Mouse (Mus musculus): ENCODE data around the gene Mosmo. TPM values are rescaled to one million over a fixed set of nuclear protein-coding genes. Genes with fewer than 3 reads are reported as not detected.

Mosmo gene
- 14.1 and 16.5 TPM in 2 replicates for polyA plus RNA-seq (2015; fragmentation: Nextera tagmentation; extraction: Ambion mirVana)

DNA sequence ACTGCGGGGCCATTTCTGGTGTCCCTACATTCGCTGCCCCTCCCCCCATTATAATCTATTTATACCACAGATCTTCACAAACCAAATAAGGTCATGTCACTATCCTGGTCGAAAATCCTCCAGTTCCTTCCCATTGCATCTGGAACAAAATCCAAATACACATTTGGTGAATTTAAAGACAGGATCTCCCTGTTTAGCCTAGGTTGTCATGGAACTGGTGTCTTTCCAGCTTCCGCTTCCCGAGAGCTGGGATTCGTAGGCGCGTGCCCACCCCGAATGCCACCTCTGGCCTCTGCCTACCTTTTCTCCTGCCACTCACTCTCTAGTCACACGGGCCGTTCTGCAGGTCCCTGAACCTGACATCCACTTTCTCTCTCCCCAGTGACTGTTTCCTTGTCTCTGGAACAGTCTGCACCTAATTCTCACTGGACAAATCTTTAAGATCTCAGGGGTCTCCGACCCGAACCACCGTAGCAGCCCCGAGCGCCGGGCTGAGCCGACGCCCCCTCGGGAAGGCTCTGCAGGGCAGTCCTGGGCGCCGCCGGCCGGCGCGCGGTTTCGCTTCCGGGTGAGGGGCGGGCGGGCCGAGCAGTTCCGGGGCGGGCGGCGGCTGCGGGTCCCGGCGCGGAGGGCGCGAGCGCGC is at the start of gene Mosmo:
Gene Mosmo, plus strand, starts transcription at position 618 of the 643 bp plus-strand sequence.
- Histone ChIP-seq H3K4me1 (peaks cover 46% of the 10 kb centered on the region), H3K27ac (peak within 1 kb of the TSS; percentile 78), H3K36me3 (ENCODE audit: poor library complexity, severe bottlenecking) (no peaks in the 10 kb centered on the region), H3K9me3 (replicated peaks) (no peaks in the 10 kb centered on the region), H3K27me3 (no peaks in the 10 kb centered on the region), H3K4me2 (peak within 1 kb of the TSS; percentile 91), H3K9ac (peak within 1 kb of the TSS; percentile 92), H3K4me3 (peak within 1 kb of the TSS; percentile 94)
- WGBS: under 1% methylated on average over 27 of the region's 44 CpGs
- peak; percentile 98 for ATAC-seq

DNA sequence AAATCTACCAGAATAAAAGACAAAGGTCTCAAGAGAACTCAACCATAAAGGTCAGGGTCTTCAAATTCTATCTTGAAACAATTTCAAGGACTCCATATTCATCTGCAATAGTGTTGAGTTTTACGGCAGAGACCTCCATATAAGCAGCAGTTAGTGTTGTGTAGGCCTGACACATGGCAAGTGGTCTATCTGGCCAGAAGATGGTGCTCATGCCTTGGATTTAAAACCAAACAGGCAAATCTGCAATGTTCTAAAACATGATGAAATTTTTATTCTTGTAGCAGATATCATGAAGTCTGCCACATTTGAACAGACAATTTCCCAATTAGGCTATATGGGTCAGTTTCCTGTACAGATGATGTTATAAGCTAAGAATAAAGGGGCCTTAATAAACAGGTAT is 44.9 kb upstream of the Mosmo start:
- H3K9ac ChIP-seq: no peak overlapping the region
- H3K27me3 ChIP-seq: no peaks in the 10 kb centered on the region
- WGBS: 83% methylated on average over 1 of the region's 1 CpGs
- peaks cover under 1% of the 10 kb centered on the region; the same call in 1 of the 2 replicates for H3K36me3 ChIP-seq (ENCODE audit: poor library complexity, severe bottlenecking)
- peaks cover 24% of the 10 kb centered on the region for H3K4me1 ChIP-seq
- H3K4me2 ChIP-seq: no peak overlapping the region
- H3K27ac ChIP-seq: no peak overlapping the region
- no peaks in the 10 kb centered on the region for H3K9me3 ChIP-seq (replicated peaks)
- no peak for ATAC-seq
- no peak overlapping the region for H3K4me3 ChIP-seq

DNA sequence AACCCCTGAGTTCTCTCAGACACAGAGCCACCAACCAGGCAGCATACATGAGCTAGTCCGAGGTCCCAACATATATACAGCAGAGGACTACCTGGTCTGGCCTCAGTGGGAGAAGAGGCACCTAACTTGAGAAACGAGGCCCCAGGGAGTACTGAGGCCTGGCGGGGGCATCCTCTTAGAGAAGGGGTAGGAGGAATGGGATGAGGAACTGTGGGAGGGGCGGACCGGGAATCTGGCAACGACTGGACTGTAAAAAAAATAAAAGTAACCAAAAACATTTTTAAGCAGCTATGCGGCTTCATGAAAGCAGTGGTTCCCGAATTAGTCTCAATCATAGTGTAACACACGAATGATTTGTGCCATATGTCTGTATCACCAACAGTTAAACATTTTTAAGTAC is 43.1 kb upstream of the Mosmo start:
- no peaks in the 10 kb centered on the region for H3K27me3 ChIP-seq
- H3K4me2 ChIP-seq: peak overlapping the region; percentile 83
- H3K9me3 ChIP-seq (replicated peaks): no peaks in the 10 kb centered on the region
- H3K36me3 ChIP-seq (ENCODE audit: poor library complexity, severe bottlenecking): peaks cover 15% of the 10 kb centered on the region
- H3K4me3 ChIP-seq: peak overlapping the region; percentile 96
- H3K27ac ChIP-seq: 0 out of 2 replicates have a peak overlapping the region, but pooled peaks have one; percentile 76
- peaks cover 24% of the 10 kb centered on the region for H3K4me1 ChIP-seq
- ATAC-seq: 0 out of 2 replicates have a peak, but pooled peaks have one; percentile 7
- 8% methylated on average over 9 of the region's 9 CpGs for WGBS
- H3K9ac ChIP-seq: peak overlapping the region; percentile 96

DNA sequence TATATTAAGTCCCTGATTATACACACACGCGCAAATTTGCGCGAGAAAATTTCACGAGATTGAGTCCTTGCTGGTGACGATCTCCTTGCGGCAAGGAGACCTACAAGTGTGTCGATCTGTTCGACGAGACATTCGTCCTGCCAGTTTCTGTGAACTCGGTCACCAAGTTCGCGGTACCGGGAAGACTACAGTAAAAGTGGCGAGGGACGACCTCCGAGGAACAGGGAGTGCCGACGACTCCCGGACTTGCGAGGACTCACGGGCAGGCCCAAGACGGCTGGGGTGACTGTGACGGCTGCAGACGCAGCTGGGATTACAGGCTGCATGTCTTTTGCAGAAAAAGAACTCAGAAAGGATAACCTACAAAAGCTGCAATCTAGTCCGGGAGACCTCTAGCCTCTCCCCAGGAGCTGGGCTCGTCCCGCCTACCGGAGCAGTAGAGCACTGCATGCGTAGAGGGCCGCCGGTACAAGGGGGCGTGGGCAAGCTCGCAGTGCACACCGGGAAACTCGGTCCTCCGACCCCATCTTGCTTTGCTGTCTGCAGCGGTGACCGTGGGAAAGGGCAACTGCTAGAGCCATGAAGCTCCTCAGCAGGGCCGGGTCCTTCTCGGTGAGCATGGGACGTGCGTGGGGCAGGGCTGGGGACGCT is 42.6 kb upstream of the Mosmo start, which contains the start of gene Uqcrc2:
Gene Uqcrc2, plus strand, starts transcription at position 466 of the 651 bp plus-strand sequence.
- Histone ChIP-seq H3K4me1 (peaks cover 24% of the 10 kb centered on the region), H3K27me3 (no peaks in the 10 kb centered on the region), H3K9ac (peak within 1 kb of the TSS; percentile 96), H3K4me3 (peak within 1 kb of the TSS; percentile 96), H3K9me3 (replicated peaks) (no peaks in the 10 kb centered on the region), H3K4me2 (peak within 1 kb of the TSS; percentile 83), H3K36me3 (ENCODE audit: poor library complexity, severe bottlenecking) (peaks cover 20% of the 10 kb centered on the region), H3K27ac (peak within 1 kb of the TSS; percentile 86)
- ATAC-seq: peak; percentile 100
- WGBS: under 1% methylated on average over 45 of the region's 45 CpGs

DNA sequence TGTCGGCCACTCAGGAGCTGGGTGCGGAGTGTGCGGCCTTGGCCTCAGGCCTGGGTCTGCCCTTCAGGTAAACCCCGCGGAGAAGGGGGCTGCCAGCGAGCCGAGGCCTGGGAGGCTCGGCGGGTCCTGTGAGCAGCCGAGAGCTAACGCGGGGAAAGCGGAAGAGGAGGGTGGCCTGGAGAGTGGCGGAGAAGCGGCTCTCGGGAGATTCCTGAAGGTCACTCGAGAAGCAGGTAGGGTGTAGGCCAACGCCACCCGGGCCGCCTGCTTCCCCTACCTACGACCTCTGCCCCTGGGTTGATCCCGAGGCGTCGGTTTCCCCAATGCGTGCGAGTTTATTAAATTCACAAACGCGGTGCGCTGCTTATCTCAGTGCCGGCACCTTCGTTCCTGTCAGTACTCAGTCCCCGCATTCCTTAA is 42.0 kb upstream of the Mosmo start:
- 0% methylated on average over 32 of the region's 32 CpGs for WGBS
- no peak for ATAC-seq

DNA sequence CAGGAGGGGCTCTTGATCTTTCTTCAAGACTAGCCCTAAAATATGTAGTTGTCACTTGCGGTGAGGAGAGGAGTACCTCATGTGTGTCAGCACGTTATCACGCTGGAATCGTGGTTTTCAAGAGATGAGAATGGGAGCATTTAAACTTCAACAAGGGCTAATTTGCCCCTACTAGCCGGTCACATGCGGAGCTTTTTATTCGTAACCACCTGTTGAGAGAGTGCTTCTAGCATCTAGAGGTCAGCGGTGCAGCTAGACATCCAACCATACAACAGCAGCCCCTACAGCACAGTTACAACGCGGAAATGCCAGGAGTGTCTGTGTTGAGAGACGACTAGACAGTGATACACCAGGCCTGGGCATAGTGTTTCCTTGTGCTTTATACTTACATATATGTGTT is 41.6 kb upstream of the Mosmo start:
- Histone ChIP-seq H3K4me2 (peak overlapping the region; percentile 83), H3K4me3 (peak overlapping the region; percentile 96), H3K27me3 (no peaks in the 10 kb centered on the region), H3K4me1 (peaks cover 24% of the 10 kb centered on the region), H3K27ac (peak overlapping the region; percentile 86; the same call in 1 of the 2 replicates), H3K9ac (peak overlapping the region; percentile 96), H3K36me3 (ENCODE audit: poor library complexity, severe bottlenecking) (peaks cover 29% of the 10 kb centered on the region), H3K9me3 (replicated peaks) (no peaks in the 10 kb centered on the region)
- ATAC-seq: no peak
- under 1% methylated on average over 11 of the region's 11 CpGs for WGBS

More for the DNA sequence above, 42.0 kb upstream of the Mosmo start:
- Histone ChIP-seq H3K36me3 (ENCODE audit: poor library complexity, severe bottlenecking) (peaks cover 24% of the 10 kb centered on the region), H3K4me1 (peaks cover 24% of the 10 kb centered on the region), H3K27ac (peak overlapping the region; percentile 86), H3K9me3 (replicated peaks) (no peaks in the 10 kb centered on the region), H3K27me3 (no peaks in the 10 kb centered on the region), H3K4me2 (peak overlapping the region; percentile 83), H3K4me3 (peak overlapping the region; percentile 96), H3K9ac (peak overlapping the region; percentile 96)

DNA sequence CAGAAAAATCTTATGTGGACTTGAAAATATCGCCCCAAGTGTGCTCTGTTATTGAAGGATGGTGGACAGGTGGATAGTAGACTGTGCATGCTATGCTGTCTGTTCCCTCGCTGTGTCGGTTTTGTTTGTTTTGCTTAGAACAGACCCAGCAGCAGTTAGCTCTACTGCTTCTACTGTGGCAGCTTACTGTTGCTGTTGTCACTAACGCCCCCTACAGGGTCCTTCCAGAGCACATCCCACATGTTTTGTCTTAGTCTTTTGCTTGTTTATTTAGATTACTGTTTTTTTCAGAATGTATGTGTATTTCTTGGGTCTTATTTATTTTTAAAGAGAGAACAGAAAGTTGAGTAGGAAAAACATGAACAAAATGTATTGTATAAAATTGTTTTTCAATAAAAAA is 34.2 kb upstream of the Mosmo start:
- WGBS: 76% methylated on average over 4 of the region's 4 CpGs
- H3K36me3 ChIP-seq (ENCODE audit: poor library complexity, severe bottlenecking): peaks cover 80% of the 10 kb centered on the region

DNA sequence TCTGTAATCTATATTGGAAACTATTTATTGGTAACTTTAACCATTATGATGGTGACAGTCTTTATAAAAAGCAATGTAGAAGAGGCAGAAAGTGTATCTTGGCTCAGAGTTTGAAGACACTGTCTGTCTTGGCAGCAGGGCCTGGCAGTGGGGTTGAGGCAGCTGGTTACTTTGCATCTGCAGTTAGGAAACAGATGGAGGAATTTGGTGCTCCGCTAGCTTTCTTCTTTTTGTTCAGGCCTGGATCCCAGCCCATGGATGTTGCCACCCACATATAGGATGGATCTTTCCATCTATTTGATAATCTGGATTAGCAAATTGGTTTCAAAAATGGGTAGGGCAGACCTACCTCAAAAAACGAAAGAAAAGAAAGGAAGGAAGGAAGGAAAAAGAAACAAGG is 29.6 kb upstream of the Mosmo start:
- 79% methylated on average over 2 of the region's 2 CpGs for WGBS
- Histone ChIP-seq H3K36me3 (ENCODE audit: poor library complexity, severe bottlenecking) (peaks cover 89% of the 10 kb centered on the region), H3K9me3 (replicated peaks) (no peaks in the 10 kb centered on the region), H3K27me3 (no peaks in the 10 kb centered on the region), H3K27ac (no peak overlapping the region), H3K9ac (no peak overlapping the region), H3K4me1 (no peaks in the 10 kb centered on the region), H3K4me2 (no peak overlapping the region), H3K4me3 (no peak overlapping the region)
- ATAC-seq: peak; percentile 33; the same call in 1 of the 2 replicates

More for the DNA sequence above, 34.2 kb upstream of the Mosmo start:
- no peak for ATAC-seq
- Histone ChIP-seq H3K9ac (no peak overlapping the region), H3K27ac (no peak overlapping the region), H3K27me3 (no peaks in the 10 kb centered on the region), H3K4me1 (no peaks in the 10 kb centered on the region), H3K4me2 (no peak overlapping the region), H3K4me3 (no peak overlapping the region), H3K9me3 (replicated peaks) (no peaks in the 10 kb centered on the region)

DNA sequence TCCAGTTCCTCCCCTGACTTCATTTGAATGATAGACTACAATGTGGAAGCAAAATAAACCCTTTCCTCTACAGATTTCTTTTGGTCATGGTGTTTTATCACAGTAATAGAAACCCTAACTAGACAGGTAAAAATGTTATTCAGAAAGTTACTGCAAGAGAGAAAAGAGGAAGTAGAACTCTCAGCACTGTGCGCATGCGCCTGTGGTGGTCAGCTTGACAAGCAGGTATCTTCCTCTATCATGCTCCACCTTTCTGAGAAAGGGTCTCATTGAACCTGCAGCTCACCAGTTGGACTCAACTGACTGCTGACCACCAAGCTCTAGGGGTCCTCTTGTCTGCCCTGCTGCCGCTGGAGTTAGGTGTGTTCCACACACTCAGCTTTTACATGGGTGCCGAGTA is 15.3 kb upstream of the Mosmo start:
- Histone ChIP-seq H3K36me3 (ENCODE audit: poor library complexity, severe bottlenecking) (peaks cover 33% of the 10 kb centered on the region), H3K9me3 (replicated peaks) (no peaks in the 10 kb centered on the region), H3K4me1 (no peaks in the 10 kb centered on the region), H3K9ac (no peak overlapping the region), H3K27ac (no peak overlapping the region), H3K4me3 (no peak overlapping the region), H3K27me3 (no peaks in the 10 kb centered on the region), H3K4me2 (no peak overlapping the region)
- WGBS: 97% methylated on average over 4 of the region's 4 CpGs
- ATAC-seq: no peak

DNA sequence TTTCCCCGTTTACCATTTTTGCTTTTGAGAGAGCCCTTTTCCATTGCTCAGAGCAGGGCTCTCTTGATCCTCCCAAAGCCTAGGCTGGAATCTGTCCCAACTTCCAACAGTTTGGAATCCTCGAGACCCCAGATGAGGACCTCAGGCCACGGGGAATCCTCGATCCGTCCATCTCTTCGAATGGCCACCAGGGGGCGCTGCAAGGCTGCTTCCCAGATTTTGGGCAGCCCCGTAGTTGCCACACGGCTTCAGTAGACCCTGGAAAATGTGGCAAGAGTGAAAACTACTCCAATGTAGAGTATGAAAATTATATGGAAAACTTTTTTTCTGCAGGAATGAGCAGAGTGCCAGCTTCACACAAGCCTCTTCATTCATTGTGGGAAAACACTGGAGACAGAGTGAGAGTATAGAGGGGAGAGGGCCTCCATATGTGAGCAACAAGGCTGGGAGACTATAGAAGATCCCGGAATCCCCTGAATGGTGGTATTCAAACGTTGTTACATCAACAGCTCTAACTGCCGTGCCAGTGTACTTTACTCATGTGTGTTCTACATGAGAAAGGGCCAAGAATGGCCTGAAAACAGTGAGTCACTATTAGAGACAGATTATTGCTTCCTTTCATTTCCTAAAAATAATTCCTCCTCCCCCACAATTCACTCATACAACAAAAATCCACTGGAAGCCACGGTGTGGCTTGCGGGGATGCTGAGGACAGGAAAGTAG is 7.1 kb upstream of the Mosmo start, which contains the start of gene Pdzd9:
Gene Pdzd9, minus strand, starts transcription at position 191 of the 723 bp plus-strand sequence.
- Histone ChIP-seq H3K9me3 (replicated peaks) (no peaks in the 10 kb centered on the region), H3K36me3 (ENCODE audit: poor library complexity, severe bottlenecking) (no peaks in the 10 kb centered on the region), H3K4me1 (no peaks in the 10 kb centered on the region), H3K9ac (no peak within 1 kb of the TSS), H3K4me3 (no peak within 1 kb of the TSS), H3K4me2 (no peak within 1 kb of the TSS), H3K27me3 (no peaks in the 10 kb centered on the region), H3K27ac (no peak within 1 kb of the TSS)
- 20% methylated on average over 14 of the region's 14 CpGs for WGBS
- ATAC-seq: peak; percentile 82

DNA sequence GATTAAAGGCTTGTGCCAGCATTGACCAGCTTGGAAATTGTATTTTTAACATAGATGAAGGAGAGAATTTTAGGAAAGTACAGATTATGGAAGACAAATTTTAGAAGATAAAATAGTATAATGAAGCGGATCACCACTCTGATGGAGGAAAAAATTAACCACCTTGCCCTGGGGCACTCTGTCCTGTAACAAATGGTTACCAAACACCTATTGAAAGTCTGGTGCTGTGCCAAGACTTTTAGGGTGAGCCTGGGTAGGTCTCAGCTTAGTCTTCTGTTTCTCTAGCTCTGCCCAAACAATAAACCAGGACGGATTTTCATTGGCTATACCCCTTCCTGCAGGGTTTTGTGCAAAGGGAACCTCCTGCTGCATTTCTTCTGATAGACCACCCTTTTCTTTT is 6.1 kb upstream of the Mosmo start:
- no peaks in the 10 kb centered on the region for H3K27me3 ChIP-seq
- no peak overlapping the region for H3K27ac ChIP-seq
- no peaks in the 10 kb centered on the region for H3K36me3 ChIP-seq (ENCODE audit: poor library complexity, severe bottlenecking)
- H3K4me3 ChIP-seq: no peak overlapping the region
- H3K4me1 ChIP-seq: peaks cover 3% of the 10 kb centered on the region; the same call in 1 of the 2 replicates
- H3K4me2 ChIP-seq: no peak overlapping the region
- ATAC-seq: no peak
- WGBS: 56% methylated on average over 2 of the region's 2 CpGs
- H3K9me3 ChIP-seq (replicated peaks): no peaks in the 10 kb centered on the region
- H3K9ac ChIP-seq: no peak overlapping the region
